Mouse (Mus musculus) midbrain, postnatal 0 days (tissue): ENCODE measurements around the gene Qrsl1. TPM values are rescaled to one million over a fixed set of nuclear protein-coding genes. Genes with fewer than 3 reads are reported as not detected.

ENCODE experiments used
- ATAC-seq: fragments of 200-750 bp; cut with Nextera tagmentation; 2 replicates; pipeline ENCODE4 v1.8.0; 2017; ENCODE audit warnings: moderate number of reproducible peaks, mild to moderate bottlenecking, moderate TSS enrichment, moderate library complexity; ENCODE audit not compliant: low FRiP score
- DNase-seq: peaks from one replicate; pipeline ENCODE4 v3.0.0-alpha.2; 2015; ENCODE audit warnings: low spot score
- H3K27ac ChIP-seq: fragments of 300-500 bp; sonication (generic); 2 replicates; pipeline ENCODE4 v1.5.1; 2014; ENCODE audit warnings: low read depth, mild to moderate bottlenecking, low read length, mixed read lengths
- H3K27me3 ChIP-seq: fragments of 300-500 bp; sonication (generic); 2 replicates; pipeline ENCODE4 v1.6.1; 2014; ENCODE audit warnings: low read length, control low read depth, mixed read lengths; ENCODE audit not compliant: insufficient read depth
- H3K36me3 ChIP-seq: fragments of 300-500 bp; sonication (generic); 2 replicates; pipeline ENCODE4 v1.6.1; 2014; ENCODE audit warnings: low read length, control low read depth, mixed read lengths; ENCODE audit not compliant: insufficient read depth
- H3K4me1 ChIP-seq: fragments of 300-500 bp; sonication (generic); 2 replicates; pipeline ENCODE4 v1.6.1; 2014; ENCODE audit warnings: mild to moderate bottlenecking, control low read depth, antibody characterized with exemption, low read length, mixed read lengths; ENCODE audit not compliant: insufficient read depth
- H3K4me2 ChIP-seq: fragments of 300-500 bp; sonication (generic); 2 replicates; pipeline ENCODE4 v1.6.1; 2014; ENCODE audit warnings: low read depth, mild to moderate bottlenecking, low read length, mixed read lengths; ENCODE audit not compliant: poor library complexity, severe bottlenecking
- H3K4me3 ChIP-seq: fragments of 300-500 bp; sonication (generic); 2 replicates; pipeline ENCODE4 v1.5.1; 2014; ENCODE audit warnings: low read depth, mild to moderate bottlenecking, low read length, moderate library complexity
- H3K9ac ChIP-seq: fragments of 300-500 bp; sonication (generic); replicated peaks from 2 replicates; pipeline ENCODE4 v1.6.1; 2014; ENCODE audit warnings: mild to moderate bottlenecking, low read length, moderate library complexity, mixed read lengths; ENCODE audit not compliant: poor library complexity, severe bottlenecking
- H3K9me3 ChIP-seq: fragments of 300-500 bp; sonication (generic); 2 replicates; pipeline ENCODE4 v1.6.1; 2016; ENCODE audit warnings: low read length, control low read depth
- CTCF ChIP-seq: IDR thresholded peaks from 2 replicates; pipeline ENCODE4 v1.5.1; 2016; ENCODE audit warnings: antibody characterized with exemption, mild to moderate bottlenecking
- WGBS: fragments of 180-500 bp; shearing (Covaris S2); extraction: QIAGEN DNeasy Blood & Tissue Kit; methylation state at CpG from one replicate; pipeline ENCODE4 v1.1.7; 2014; 5-methylcytosine and 5-hydroxymethylcytosine counted together
- polyA plus RNA-seq: library from polyadenylated mRNA; unstranded; fragments of >200 nt; fragmentation: Nextera tagmentation; extraction: Ambion mirVana; gene quantifications from 2 replicates; pipeline ENCODE4 v1.2.1, GENCODE M21; 2015
- total RNA-seq: library from RNA; depleted of rRNA; stranded (reverse); fragments of >200 nt; gene quantifications from 2 replicates; pipeline ENCODE4 v1.2.3, GENCODE M21; 2014

The Qrsl1 gene
- total and polyA plus RNA-seq, 2 experiments from 2014 or later = 17.9 to 18.2 TPM

- no peaks in the 10 kb centered on the region for H3K27me3 ChIP-seq
- H3K9me3 ChIP-seq = no peaks in the 10 kb centered on the region
- peaks cover 22% of the 10 kb centered on the region for H3K36me3 ChIP-seq
- H3K4me3 ChIP-seq = no peak overlapping the region
- H3K4me1 ChIP-seq = no peaks in the 10 kb centered on the region
- TF ChIP-seq CTCF = no peak
- H3K27ac ChIP-seq = no peak overlapping the region
- whole genome bisulfite sequencing = 89% methylated on average over 16 of the region's 16 CpGs
- no peak for ATAC-seq
- DNase-seq = no peak
- H3K4me2 ChIP-seq = no peak overlapping the region
- H3K9ac ChIP-seq = no peak overlapping the region
Measured at GRCm38 (mm10) chr10:43888976-43889375, 12.6 kb downstream of the Qrsl1 start.

DNA sequence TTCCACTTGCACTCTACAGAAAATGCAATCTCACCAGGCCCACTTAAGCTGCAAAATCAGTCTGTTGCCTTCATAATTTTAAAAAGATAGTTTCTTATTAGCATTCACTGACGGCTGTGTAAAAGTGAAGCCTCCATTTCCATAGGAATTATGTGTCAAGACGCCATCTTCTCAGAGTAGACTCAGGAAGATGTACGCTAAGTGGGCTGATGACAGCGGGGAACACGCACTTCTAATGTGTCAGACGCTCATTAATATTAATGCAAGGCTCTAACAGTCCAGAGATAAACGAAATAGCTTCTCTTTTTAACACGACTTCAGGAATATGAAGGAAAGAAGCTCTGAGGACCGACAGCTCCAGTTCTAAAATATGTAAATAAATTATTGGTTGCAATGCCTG lies 13.9 kb downstream of the Qrsl1 start:
- Histone ChIP-seq H3K27me3 (no peaks in the 10 kb centered on the region), H3K36me3 (peaks cover 15% of the 10 kb centered on the region), H3K4me2 (no peak overlapping the region), H3K4me1 (no peaks in the 10 kb centered on the region), H3K27ac (0 out of 2 replicates have a peak overlapping the region, but pooled peaks have one; percentile 9), H3K9ac (no peak overlapping the region), H3K9me3 (no peaks in the 10 kb centered on the region), H3K4me3 (no peak overlapping the region)
- no peak; the same call in 1 of the 2 replicates for ATAC-seq
- no peak for DNase-seq
- 53% methylated on average over 9 of the region's 9 CpGs for WGBS
- no peak for TF ChIP-seq CTCF

GRCm38 (mm10) chr10:43871458-43871857 lies 30.1 kb downstream of the Qrsl1 start:
- TF ChIP-seq CTCF = no peak
- ATAC-seq = no peak
- WGBS = 100% methylated on average over 1 of the region's 1 CpGs
- no peak overlapping the region for H3K27ac ChIP-seq
- H3K9ac ChIP-seq = no peak overlapping the region
- H3K9me3 ChIP-seq = no peaks in the 10 kb centered on the region
- no peaks in the 10 kb centered on the region for H3K4me1 ChIP-seq
- DNase-seq = no peak
- 0 out of 2 replicates have a peak, but pooled peaks cover 4% of the 10 kb centered on the region for H3K36me3 ChIP-seq
- H3K4me3 ChIP-seq = no peak overlapping the region
- no peaks in the 10 kb centered on the region for H3K27me3 ChIP-seq
- H3K4me2 ChIP-seq = no peak overlapping the region

DNA sequence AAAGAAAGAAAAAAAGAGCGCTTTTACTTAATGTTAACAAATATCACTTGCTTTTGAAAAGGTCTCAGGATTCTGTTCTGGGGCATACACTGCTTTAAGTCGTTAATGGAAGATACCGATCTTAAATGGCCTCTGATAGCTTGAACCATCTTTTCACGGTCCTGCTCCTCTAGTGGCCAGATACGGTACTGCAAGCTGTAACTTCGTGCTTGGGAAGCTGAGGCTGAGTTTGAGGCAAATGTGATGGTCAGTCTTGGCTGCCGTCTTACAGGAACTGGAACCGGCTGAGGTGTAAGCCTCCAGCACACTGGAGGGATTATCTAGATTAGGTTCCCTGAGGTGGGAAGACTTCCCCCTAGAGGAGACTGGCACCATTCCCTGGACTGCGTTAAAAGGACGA lies 30.8 kb downstream of the Qrsl1 start:
- H3K9me3 ChIP-seq = no peaks in the 10 kb centered on the region
- no peaks in the 10 kb centered on the region for H3K4me1 ChIP-seq
- H3K27me3 ChIP-seq = no peaks in the 10 kb centered on the region
- DNase-seq = peak; percentile 21
- WGBS = 70% methylated on average over 10 of the region's 10 CpGs
- no peak overlapping the region for H3K9ac ChIP-seq
- no peak overlapping the region for H3K27ac ChIP-seq
- H3K36me3 ChIP-seq = 0 out of 2 replicates have a peak, but pooled peaks cover 3% of the 10 kb centered on the region
- no peak for ATAC-seq
- TF ChIP-seq CTCF = peak; percentile 82
- no peak overlapping the region for H3K4me2 ChIP-seq
- no peak overlapping the region for H3K4me3 ChIP-seq

GRCm38 (mm10) chr10:43856351-43856750 lies 45.2 kb downstream of the Qrsl1 start:
- 87% methylated on average over 3 of the region's 3 CpGs for WGBS
- Histone ChIP-seq H3K9me3 (no peaks in the 10 kb centered on the region), H3K4me1 (no peaks in the 10 kb centered on the region), H3K4me2 (no peak overlapping the region), H3K4me3 (no peak overlapping the region), H3K27ac (no peak overlapping the region), H3K36me3 (no peaks in the 10 kb centered on the region), H3K9ac (no peak overlapping the region), H3K27me3 (no peaks in the 10 kb centered on the region)
- DNase-seq = no peak
- no peak for TF ChIP-seq CTCF
- no peak for ATAC-seq

- Histone ChIP-seq H3K27ac (no peak overlapping the region), H3K4me3 (no peak overlapping the region), H3K9me3 (no peaks in the 10 kb centered on the region), H3K4me1 (no peaks in the 10 kb centered on the region), H3K4me2 (no peak overlapping the region), H3K36me3 (no peaks in the 10 kb centered on the region), H3K9ac (no peak overlapping the region), H3K27me3 (no peaks in the 10 kb centered on the region)
- ATAC-seq (no peak), DNase-seq (no peak)
- no peak for TF ChIP-seq CTCF
- 95% methylated on average over 9 of the region's 9 CpGs for WGBS
Measured at GRCm38 (mm10) chr10:43855916-43856315, 45.6 kb downstream of the Qrsl1 start.
